Mouse (Mus musculus) heart, adult 11 months (tissue): ENCODE results near the gene Atrn.
A peak's percentile ranks its signal among the peaks of the same experiment; 100 is the strongest.
"Not testable (repeated sequence)": the region's sequence is repeated elsewhere in the genome, so short reads cannot be mapped to it uniquely, and the experiment has no call there.

ENCODE experiments used
- DNase-seq: peaks from one replicate; pipeline ENCODE4 v3.0.0; 2022

Atrn gene

DNA sequence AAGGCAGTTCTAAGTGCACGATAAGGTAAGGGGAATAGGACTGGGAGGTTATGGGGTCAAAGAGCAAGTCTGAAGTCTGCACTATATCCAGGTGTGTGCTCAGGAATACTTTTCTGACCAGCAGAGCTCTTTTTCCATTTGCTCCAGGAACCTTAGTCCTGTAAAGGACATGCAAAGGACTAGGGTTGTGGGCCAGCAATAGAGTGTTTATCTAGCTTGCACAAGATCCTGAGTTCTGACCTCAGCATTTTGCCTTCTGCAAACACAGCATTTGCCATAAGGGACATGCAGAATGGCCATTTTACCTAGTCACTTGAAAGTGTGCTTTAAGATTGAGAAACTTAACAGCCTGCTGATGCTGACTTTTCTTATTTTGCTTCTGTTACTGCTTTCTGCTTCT lies 58.7 kb downstream of the Atrn start:
- no peak for DNase-seq

DNA sequence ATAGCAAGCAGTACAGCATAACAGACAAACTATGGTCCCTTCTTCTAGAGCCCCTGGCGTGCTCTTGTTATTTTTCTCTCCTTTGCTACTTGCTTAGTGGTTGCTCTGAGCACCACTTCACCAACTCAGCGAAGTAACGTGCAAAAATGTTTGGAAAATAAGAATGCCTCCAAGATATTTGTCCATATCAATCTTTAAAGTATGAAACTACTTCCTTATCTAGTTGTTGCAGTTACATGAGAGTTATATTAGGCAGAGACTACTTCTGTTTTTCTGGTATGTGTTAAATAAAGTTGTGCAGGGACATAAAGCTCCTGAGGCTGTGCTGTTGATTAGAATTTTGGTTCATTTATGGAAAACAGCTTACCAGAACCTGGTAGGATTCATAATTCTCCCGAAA lies 64.7 kb downstream of the Atrn start:
- DNase-seq = no peak

DNA sequence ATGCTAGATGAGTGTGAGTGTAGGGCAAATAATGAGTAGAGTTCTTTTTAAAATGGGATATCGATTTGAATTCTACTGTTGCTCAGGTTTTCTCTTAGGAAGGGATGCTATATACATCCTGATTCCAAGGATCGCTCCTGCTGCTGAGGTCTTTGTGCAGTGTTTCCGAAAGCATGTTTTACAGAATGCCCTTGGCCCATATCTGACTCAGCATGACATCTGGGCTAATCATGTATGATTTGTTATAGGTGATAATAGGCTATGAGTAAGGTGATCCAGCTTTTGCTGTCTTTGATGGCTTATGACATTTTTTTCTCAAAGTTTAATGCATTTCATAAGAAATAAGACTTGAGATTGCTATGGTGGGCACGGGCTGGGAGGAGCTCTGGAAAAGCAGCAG lies 66.1 kb downstream of the Atrn start:
- no peak for DNase-seq

DNA sequence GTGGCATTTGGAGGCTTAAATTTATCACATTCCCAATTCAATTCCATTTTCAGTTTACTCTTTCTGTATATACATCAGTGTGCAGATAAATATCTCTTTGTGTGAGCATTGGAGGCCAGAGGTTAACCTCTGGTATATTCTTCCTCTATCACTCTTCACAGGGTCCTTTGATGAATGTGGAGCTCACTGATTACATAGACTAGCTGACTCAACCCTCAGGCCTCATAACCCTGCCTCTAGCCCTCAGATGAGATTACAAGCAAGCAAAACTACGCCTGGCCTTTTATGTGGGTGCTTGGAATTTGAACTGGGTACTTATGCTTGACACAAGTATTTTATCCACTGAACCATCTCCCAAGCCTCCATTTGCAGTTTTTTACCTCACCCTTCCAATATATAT lies 68.6 kb downstream of the Atrn start:
- no peak for DNase-seq

DNA sequence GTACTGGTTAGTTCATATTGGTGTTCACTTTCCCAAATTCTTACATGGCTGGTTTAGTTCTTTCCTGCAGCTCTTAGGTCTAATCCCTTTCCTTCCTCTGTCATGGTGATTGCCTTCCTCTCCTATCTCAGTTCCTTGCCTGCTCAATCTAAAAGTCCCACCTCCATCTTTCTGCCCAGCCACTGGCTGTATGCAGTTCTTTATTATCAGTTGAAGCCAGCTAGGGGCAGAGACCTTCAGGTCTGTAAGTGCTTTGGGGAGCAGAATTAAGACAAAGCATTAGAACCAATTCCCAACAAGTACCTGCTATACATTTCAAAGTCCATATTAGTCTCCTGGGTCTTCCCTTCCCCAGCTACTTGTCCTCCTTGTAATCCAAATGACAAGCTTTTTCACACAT lies 71.3 kb downstream of the Atrn start:
- no peak for DNase-seq

DNA sequence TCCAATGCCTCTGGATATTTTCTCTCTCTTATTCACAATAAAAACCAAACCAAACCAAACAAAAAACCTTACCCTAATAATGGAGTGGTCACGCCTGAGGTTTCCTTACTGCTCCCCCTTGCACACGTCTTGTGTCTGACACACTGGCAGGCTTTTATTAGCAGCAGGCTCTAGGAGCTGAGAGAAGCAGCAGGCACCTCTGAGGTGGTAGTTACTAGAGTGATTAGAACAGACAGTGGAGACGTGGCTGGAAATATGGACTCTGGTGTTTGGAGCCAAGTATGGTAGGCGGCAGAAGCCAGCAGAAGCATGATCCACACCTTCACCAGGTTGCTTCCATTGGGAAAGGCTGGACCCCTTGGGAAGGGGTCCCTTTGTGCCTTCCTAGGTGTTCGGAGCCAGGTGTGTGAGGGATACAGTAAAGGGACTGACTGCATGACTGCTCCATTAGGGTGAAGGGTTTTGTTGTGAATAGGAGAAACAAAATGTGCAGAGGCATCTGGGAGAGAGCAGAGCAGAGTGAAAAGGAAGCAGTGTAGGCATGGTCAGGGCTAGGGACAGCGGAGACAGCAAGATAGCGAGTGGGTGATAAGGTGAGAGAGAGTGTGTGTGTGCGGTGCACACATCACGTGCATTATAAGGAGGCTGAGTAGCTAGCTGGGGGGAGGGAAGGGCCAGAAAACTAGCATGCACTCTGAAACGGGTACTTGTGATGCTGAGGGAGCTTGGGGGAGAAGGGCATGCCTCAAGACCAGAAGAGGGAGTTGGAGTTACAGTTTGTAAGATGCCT lies 72.0 kb downstream of the Atrn start:
- DNase-seq = no peak

DNA sequence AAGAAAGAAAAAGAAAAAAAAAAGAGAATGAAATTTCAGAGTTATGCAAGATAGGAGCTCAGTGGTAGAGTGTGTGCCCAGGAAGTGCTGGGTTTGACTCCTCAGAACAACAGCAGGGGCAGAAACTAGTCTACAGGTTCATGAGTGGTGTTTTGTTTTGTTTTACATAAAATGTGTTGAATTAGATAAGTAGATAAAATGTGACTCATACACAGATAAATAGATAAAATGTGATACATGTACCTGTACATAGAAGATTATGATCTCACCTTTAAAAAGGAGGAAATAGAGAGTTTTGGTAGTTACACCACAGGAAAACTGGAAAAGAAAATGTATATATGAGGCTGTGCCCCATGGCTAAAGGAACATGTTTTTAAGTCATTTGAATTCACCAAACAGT lies 72.8 kb downstream of the Atrn start:
- no peak for DNase-seq

DNA sequence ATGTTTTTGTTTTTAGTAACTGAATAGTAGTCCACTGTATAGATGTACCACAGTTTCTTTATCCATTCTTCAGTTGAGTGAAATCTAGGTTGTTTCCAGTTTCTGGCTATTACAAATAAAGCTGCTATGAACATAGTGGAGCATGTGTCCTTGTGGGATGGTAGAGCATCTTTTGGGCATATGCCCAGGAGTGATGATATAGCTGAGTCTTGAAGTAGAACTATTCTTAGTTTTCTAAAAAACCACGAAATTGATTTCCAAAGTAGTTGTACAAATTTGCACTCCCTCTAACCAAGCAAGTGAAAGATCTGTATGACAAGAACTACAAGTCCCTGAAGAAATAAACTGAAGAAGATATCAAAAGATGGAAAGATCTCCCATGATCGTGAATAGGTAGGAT lies 86.5 kb downstream of the Atrn start:
- DNase-seq = no peak

DNA sequence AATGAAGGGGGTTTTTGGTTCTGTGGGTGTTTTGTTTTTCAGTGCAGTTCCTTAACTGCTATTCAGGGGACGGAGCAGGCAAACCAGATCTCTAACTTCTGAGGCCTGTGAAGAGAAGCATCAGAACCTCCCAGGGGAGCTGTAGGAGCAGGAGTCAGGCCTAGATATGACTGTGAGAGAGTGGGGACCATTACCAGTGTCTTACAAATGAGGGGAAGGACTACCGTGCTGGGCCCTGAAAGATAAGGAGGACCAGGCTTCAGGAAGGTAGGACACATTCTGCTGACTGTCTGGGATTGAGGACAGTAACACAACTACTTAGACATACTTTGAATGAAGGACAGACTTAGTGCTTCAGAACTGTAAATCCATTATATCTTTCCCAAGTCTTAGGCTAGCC lies 102.8 kb downstream of the Atrn start:
- peak; percentile 52 for DNase-seq

DNA sequence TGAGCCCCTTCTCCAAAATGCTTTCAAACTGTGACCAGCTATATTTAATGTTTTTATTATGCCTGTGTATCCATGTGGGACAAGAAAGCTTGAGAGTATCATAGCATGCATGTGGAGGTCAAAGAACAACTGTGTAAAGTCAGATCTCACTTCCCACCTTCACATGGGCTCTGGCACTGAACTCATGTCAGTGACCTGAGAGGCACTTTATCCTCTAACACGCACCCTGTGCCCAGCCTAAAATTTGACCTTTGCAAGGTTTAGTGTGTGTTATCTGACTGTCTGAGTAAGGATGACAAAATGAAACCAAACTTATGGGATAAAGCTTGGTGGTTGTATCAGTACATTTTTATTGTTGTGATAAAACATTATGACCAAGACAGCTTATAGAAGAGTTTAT lies 104.3 kb downstream of the Atrn start:
- DNase-seq = peak; percentile 77

DNA sequence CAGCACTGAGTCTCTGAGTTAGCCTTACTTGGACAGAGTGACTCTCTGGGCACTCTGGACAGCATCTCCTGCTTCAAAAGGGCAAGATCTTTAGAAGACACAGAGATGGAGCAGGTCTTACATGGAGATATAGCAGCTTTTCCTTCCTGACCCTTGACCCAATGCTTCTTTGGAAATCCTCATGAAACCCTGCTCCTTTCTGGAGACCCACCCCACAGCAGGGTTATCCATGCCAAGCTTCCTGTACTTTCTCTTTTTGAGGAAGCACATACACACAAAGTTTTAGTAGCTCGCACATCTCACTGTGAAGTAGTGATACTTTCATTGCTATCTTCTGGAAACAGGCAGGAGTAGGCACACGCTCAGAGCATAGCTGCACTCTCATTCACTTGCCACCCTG lies 118.9 kb downstream of the Atrn start:
- DNase-seq = peak; percentile 77

DNA sequence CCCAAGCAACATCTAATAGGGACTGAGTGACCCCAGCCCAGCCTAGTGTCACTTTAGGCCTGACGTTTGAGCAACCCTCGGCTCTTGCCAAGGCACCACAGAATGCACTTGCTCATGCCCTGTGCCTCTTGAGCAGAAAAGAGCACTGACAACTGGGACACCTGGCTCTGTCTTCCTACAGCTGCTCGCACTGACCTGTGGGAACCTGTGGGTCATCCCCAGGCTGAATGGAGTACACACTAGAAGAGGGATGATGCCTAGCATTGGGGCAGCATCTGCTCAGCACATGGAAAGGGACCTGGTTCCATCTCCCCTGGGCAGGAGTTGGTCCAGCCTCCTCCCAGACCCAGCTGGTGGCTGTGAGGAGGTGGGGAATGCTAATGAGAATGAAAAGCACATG lies 120.6 kb downstream of the Atrn start:
- peak; percentile 80 for DNase-seq

DNA sequence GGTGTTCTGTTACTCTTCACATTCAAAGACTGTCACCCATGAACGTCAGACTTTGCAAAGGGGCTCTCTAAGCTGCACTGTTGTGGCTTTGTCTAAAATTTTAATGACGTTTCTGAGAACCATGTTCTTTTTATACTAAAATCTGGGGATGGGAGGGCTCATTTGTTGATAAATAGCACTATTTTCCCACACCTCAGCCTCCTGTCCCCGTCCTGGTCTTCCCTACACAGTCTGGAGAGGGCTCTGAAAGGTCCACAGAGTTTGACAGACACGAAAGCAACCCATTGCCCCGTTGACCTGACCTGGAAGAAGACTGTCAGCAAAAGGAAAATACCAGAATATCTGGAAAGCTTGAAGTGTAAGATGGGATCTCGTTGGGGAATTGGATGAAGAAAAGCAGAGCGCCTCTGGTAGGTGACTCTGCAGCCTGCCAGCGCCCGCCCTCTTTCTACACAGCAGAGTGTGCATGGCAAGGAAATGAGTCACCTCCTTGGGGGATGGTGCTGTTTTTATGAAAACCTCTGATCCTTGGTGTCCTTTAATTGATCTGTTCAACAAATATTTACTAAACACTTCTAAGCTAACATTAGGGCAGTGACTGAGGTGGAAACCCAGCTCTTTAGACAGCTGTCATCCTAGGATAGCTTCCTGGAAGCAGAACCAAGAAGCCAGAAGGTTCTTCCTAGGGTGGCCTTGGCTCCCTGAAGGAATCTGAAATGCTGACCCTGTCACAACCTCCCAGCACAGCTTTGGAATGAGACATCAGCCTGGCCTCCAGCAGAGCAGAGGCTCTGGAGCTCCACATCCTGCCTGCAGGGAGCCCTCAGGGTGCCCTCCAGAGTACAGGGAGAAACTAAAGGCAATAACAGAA lies 123.0 kb downstream of the Atrn start:
- peak; percentile 96 for DNase-seq

DNA sequence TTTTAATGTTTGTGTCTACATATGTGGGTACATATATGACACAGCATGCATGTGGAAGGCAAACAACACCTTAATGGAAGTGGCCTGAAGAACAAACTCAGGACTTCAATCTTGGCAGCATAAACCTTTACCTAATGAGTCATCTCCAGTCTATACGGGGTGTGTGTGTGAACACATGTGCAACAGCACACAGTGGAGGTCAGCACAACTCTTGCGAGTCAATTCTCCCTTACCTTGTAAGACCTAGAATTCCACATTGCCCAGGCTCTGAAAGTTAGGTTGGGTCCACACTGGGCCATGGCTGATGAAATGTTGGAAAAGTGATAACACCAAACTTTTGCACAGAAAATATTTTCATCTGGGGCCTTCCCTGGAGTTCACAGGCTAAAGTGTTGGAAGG lies 124.3 kb downstream of the Atrn start:
- DNase-seq = peak; percentile 54

DNA sequence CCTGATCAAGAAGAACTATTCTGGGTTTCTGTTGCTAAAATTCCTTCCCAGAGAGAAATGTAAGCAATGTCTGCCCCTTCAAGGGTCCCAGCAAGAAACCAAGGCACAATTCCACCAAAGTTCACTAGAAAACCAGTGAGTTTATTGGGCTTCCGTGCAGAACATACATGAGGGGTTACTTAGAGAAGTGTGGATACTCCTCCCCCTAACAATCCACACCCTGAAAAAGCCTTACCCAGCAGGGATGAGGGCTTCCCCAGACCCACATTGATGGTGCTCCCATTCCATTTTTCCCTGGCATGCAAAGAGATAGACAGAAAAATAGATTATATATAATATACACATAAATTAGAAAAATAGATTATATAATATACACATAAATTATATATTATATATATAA lies 124.7 kb downstream of the Atrn start:
- no peak for DNase-seq

DNA sequence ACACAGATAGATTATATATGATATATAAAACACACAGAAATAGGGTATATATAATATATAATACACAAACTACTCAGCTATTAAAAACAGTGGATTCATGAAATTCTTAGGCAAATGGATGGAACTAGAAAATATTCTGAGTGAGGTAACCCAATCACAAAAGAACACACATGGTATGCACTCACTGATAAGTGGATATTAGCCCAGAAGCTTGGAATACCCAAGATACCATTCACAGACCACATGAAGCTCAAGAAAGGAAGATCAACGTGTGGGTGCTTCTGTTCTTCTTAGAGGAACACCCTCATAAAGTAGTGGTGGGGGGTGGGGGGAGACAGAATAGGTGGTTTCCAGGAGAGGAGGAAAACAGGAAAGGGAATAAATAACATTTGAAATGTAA lies 125.1 kb downstream of the Atrn start:
- not testable (repeated sequence) for DNase-seq

DNA sequence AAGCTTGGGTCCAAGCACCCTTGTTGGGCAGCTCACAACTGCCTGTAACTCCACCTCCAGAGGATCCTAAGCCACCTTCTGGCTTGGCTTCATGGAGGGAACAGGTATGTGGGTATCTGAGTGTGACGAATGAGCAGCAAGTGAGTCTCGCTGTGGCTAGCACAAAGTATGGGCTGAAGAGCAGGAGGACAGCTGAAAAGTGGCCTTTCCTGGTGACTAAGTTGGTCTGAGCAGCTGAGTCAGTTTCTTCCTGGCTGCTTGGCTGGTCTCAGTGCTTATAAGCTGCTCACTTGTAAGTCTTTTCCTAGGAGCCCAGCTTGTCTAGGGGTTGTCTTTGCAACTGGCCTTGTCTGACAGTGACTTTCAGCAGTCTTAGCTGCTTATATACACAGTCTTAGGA lies 130.0 kb downstream of the Atrn start:
- peak; percentile 42 for DNase-seq

DNA sequence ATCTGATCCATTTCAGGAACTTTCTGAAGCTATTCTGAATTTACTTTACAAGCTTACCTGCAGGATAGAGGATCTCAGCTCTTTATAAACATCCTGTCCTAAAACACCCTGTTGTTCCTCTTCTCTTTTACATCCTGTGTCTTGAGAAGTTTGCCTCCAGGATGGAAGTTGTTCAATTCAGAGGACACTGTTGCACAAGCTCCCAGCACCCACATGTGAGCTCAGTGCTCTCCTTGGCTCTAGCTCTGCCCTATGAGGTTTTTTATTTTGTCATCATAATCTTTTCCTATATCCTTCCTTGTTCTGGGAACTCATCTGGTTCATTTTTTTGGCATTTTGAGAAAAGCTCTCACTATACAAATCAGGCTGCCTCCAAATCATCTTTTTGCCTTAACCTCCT lies 130.5 kb downstream of the Atrn start:
- DNase-seq = peak; percentile 79

DNA sequence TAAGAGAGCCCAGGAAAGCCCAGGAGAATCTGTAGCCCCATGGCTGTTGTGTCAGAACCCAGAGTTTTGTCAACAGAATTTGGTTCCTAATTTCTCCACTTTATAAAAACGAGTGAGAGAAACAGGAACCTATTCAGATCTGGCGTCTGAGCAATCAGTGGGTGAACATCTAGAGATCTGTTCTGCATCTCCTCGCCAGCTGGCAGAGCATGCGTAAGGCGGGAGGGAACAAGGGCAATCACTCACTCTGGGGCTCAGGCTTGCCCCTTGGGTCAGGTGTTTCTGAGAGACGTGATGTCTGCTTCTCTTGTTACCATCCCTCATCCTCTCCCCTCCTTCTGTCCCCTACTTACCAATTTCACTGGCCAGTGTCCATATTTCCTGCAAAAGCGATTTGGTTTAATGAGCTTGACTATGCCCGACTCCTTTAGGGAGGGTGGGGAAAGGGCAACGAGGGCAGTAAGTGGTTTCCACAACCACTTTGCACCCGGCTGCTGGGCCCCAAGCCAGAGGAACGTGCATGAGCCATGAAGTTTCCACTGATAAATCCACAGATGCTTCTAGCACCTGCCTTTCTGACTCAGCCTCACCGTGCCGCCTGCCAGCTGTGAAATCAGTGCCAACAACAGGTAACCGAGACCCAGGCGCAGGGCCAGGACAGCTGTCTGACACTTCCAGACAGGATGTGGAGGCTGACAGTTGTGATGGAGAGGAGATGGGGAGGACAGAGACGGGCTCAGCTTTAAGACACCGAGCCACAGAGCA lies 131.1 kb downstream of the Atrn start:
- peak; percentile 96 for DNase-seq

DNA sequence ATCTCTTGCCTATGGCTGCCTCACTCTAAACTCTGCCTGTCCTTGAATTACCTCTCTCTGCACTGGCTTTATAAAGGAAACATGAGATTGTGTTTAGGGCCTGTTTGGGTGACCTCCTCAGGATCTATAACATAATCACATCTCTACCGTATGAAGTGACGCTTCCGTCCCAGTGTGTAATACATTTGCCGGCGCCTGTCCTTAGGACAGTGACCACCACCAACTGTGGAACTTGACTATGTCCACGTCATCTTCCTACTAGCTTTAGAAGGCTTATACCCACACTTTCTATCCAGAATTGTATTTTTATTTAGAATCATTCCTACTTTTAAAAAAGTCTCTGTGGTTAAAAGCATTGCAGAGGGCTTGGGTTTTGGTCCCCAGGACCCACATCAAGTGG lies 131.9 kb downstream of the Atrn start:
- peak; percentile 72 for DNase-seq

DNA sequence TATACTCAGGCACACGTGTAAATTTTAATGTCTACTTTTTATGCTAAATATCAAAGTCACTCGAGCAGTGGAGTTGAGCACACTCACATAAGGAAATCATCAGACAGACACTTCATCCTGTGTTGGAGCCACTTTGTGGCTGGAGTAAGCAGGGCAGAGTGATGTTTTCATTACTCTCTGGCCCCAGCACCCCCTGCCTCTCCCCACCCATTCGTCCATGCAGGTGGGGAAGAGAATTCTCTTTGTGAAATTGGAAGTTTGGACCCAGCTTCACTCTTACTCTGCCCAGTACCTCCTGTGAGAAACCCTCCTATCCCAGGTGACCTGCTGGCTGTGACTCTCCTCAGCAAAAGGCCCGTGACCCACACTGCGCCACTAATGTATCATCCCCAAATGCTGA lies 132.4 kb downstream of the Atrn start:
- DNase-seq = peak; percentile 78

DNA sequence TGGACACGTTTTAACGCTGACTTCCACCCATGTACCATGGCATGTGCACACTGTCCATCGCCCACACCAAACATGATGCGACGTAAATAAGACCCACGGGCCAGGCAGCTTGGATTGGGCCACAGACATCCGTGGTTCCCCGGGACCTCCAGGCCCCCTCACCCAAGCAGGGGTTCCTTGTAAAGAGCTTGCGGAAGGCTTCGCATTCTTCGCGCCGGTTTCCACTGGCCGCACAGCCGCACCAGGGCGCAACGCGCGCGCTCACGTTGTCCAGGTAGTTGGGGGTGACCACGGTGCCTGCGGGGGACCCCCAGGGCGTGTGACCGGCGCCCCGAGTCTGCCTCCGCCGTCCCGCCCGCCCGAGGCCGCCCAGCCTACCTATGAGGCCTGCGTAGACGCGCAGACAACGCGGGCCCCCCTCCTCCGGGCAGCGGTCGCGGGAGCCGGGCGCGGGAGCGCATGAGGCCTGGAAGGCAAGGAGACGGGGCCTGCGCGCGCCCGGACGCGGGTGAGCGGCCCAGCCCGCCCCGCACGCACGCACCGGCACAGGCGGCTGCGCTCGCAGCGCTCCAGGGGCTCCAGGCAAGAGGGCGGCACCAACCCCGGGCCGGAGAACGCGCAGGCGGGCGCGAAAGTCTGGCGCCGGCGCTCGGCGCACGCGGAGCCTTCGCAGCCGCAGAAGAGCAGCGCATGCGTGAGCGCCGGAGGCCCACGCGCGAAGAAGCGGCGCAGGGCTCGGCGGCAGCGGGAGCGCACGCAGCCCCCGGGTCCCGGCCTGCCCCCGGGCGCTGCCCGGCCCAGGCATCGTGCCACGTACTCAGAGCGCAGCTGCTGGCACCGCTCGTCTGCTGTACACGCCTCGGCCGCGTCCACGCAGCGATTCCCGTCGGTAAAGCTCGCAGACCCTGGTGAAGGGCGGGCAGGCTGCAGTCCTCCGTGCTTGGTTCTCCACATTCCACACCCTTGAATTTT lies 134.8 kb downstream of the Atrn start:
- DNase-seq = peak; percentile 94
